Mouse (Mus musculus) stomach, embryonic 16.5 days (tissue): ENCODE results near the gene AI413582. TPM values are rescaled to one million over a fixed set of nuclear protein-coding genes. Genes with fewer than 3 reads are reported as not detected.
A peak's percentile ranks its signal among the peaks of the same experiment; 100 is the strongest.

ENCODE experiments used
- ATAC-seq: fragments of 200-750 bp; cut with Nextera tagmentation; 2 replicates; pipeline ENCODE4 v1.8.0; 2017; ENCODE audit warnings: moderate number of reproducible peaks, moderate TSS enrichment; ENCODE audit not compliant: insufficient read depth, low FRiP score
- H3K27ac ChIP-seq: fragments of 300-500 bp; sonication (generic); 2 replicates; pipeline ENCODE4 v1.5.1; 2014; ENCODE audit warnings: low read length
- H3K27me3 ChIP-seq: fragments of 300-500 bp; sonication (generic); 2 replicates; pipeline ENCODE4 v1.6.1; 2014; ENCODE audit warnings: low read length, control low read depth, mixed read lengths; ENCODE audit not compliant: control insufficient read depth, insufficient read depth
- H3K36me3 ChIP-seq: fragments of 300-500 bp; sonication (generic); 2 replicates; pipeline ENCODE4 v1.6.1; 2014; ENCODE audit warnings: low read length; ENCODE audit not compliant: control insufficient read depth, insufficient read depth
- H3K4me1 ChIP-seq: fragments of 300-500 bp; sonication (generic); 2 replicates; pipeline ENCODE4 v1.6.1; 2014; ENCODE audit warnings: low read length, control low read depth, mixed read lengths; ENCODE audit not compliant: control insufficient read depth, insufficient read depth
- H3K4me2 ChIP-seq: fragments of 300-500 bp; sonication (generic); 2 replicates; pipeline ENCODE4 v1.6.1; 2014; ENCODE audit warnings: low read depth, low read length, mixed read lengths
- H3K4me3 ChIP-seq: fragments of 300-500 bp; sonication (generic); replicated peaks from 2 replicates; pipeline ENCODE4 v1.5.1; 2014; ENCODE audit warnings: mild to moderate bottlenecking, low read length
- H3K9ac ChIP-seq: fragments of 300-500 bp; sonication (generic); 2 replicates; pipeline ENCODE4 v1.6.1; 2014; ENCODE audit warnings: low read length
- H3K9me3 ChIP-seq: fragments of 300-500 bp; sonication (generic); replicated peaks from 2 replicates; pipeline ENCODE4 v1.6.1; 2016; ENCODE audit warnings: low read length, control low read depth; ENCODE audit not compliant: control insufficient read depth
- WGBS: fragments of 180-500 bp; shearing (Covaris S2); extraction: QIAGEN DNeasy Blood & Tissue Kit; methylation state at CpG from one replicate; pipeline ENCODE4 v1.1.7; 2014; 5-methylcytosine and 5-hydroxymethylcytosine counted together
- polyA plus RNA-seq: library from polyadenylated mRNA; unstranded; fragments of >200 nt; fragmentation: Nextera tagmentation; extraction: Ambion mirVana; gene quantifications from 2 replicates; pipeline ENCODE4 v1.2.1, GENCODE M21; 2015

AI413582 gene
- polyA plus RNA-seq, 1 experiment from 2014 or later: 24.3 TPM

GRCm38 (mm10) chr17:27541984-27542383 is 23.6 kb downstream of the AI413582 start:
- no peaks in the 10 kb centered on the region for H3K36me3 ChIP-seq
- no peaks in the 10 kb centered on the region for H3K9me3 ChIP-seq
- no peak overlapping the region for H3K4me2 ChIP-seq
- no peak overlapping the region for H3K4me3 ChIP-seq
- no peak for ATAC-seq
- H3K27ac ChIP-seq: no peak overlapping the region
- no peaks in the 10 kb centered on the region for H3K4me1 ChIP-seq
- H3K27me3 ChIP-seq: no peaks in the 10 kb centered on the region
- 72% methylated on average over 3 of the region's 3 CpGs for WGBS
- H3K9ac ChIP-seq: no peak overlapping the region

DNA sequence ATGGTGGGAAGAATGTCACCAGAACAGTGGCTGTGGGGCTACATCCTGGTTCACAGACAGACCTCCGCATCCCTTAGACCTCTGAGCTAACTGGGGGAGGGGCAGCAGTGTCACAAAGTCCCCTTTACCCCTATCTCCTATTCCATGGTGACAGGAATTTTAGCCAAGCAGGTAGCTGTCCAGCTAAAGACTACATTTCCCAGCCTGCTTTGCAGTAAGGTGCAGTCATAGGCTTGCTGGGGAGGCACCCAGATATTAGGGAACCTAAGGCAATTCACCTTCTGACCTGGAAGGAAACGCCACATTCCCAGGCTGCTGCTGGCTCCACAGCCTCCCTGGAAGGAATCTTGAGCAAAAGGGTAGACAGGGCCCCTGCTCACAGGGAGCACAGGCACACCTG is 24.3 kb downstream of the AI413582 start:
- no peaks in the 10 kb centered on the region for H3K4me1 ChIP-seq
- H3K27ac ChIP-seq: no peak overlapping the region
- 64% methylated on average over 2 of the region's 2 CpGs for WGBS
- ATAC-seq: no peak
- no peaks in the 10 kb centered on the region for H3K9me3 ChIP-seq
- no peaks in the 10 kb centered on the region for H3K36me3 ChIP-seq
- no peaks in the 10 kb centered on the region for H3K27me3 ChIP-seq
- no peak overlapping the region for H3K9ac ChIP-seq
- H3K4me3 ChIP-seq: no peak overlapping the region
- H3K4me2 ChIP-seq: no peak overlapping the region

- no peaks in the 10 kb centered on the region for H3K36me3 ChIP-seq
- no peak overlapping the region for H3K4me3 ChIP-seq
- H3K9me3 ChIP-seq: no peaks in the 10 kb centered on the region
- H3K27me3 ChIP-seq: no peaks in the 10 kb centered on the region
- H3K27ac ChIP-seq: no peak overlapping the region
- 0 out of 2 replicates have a peak, but pooled peaks have one; percentile 40 for ATAC-seq
- no peak overlapping the region for H3K9ac ChIP-seq
- no peaks in the 10 kb centered on the region for H3K4me1 ChIP-seq
- H3K4me2 ChIP-seq: no peak overlapping the region
- 2% methylated on average over 10 of the region's 10 CpGs for WGBS
Observed at GRCm38 (mm10) chr17:27534718-27535117, 30.8 kb downstream of the AI413582 start.

DNA sequence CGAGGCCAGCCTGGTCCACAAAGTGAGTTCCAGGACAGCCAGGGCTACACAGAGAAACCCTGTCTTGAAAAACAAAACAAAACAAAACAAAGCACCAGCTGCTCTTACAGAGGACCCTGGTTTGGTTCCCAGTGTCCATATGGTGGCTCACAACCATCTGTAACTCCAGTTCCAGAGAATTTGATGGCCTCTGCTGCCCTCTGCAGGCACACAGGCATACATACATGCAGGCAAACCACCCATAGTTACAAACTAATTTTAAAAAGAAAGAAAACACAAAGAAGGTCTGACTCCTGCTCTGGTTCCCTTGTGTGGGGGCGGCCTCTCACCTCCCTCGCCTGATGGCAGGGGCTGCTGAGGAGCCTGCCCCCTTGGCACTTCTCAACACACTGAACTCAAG is 32.2 kb downstream of the AI413582 start:
- 89% methylated on average over 3 of the region's 3 CpGs for WGBS
- Histone ChIP-seq H3K36me3 (no peaks in the 10 kb centered on the region), H3K27me3 (no peaks in the 10 kb centered on the region), H3K4me2 (no peak overlapping the region), H3K9ac (no peak overlapping the region), H3K9me3 (no peaks in the 10 kb centered on the region), H3K4me1 (no peaks in the 10 kb centered on the region), H3K27ac (no peak overlapping the region), H3K4me3 (no peak overlapping the region)
- no peak for ATAC-seq

GRCm38 (mm10) chr17:27532095-27532494 is 33.5 kb downstream of the AI413582 start:
- H3K4me2 ChIP-seq: no peak overlapping the region
- no peaks in the 10 kb centered on the region for H3K4me1 ChIP-seq
- WGBS: 84% methylated on average over 8 of the region's 8 CpGs
- H3K27me3 ChIP-seq: no peaks in the 10 kb centered on the region
- no peak overlapping the region for H3K4me3 ChIP-seq
- no peaks in the 10 kb centered on the region for H3K9me3 ChIP-seq
- H3K9ac ChIP-seq: no peak overlapping the region
- no peak for ATAC-seq
- no peaks in the 10 kb centered on the region for H3K36me3 ChIP-seq
- H3K27ac ChIP-seq: no peak overlapping the region

- H3K27me3 ChIP-seq: no peaks in the 10 kb centered on the region
- no peaks in the 10 kb centered on the region for H3K36me3 ChIP-seq
- H3K27ac ChIP-seq: no peak overlapping the region
- no peak overlapping the region for H3K4me2 ChIP-seq
- ATAC-seq: no peak
- H3K4me1 ChIP-seq: no peaks in the 10 kb centered on the region
- H3K9ac ChIP-seq: no peak overlapping the region
- no peaks in the 10 kb centered on the region for H3K9me3 ChIP-seq
- no peak overlapping the region for H3K4me3 ChIP-seq
- 63% methylated on average over 5 of the region's 5 CpGs for WGBS
Observed at GRCm38 (mm10) chr17:27528767-27529166, 36.8 kb downstream of the AI413582 start.

DNA sequence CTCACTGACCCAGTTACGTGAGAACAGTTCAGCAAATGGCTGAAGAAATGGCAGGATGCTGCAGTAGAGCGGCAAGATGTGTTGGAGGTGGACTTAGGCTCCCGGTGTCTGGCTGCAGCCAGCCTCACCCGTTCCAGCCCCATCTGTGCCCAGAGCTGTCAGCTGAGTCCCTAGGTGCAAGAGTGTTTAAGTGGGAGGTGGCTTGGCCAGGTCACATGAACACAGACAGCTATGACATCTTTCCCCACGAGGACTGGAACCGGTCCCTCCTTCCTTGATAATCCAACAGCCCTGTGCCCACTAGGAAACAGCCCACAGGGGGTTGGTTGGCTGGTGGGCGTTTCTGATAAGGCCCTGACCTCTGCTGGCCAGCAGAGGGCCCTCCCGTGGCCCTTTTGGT is 37.5 kb downstream of the AI413582 start:
- ATAC-seq: no peak
- WGBS: 58% methylated on average over 8 of the region's 8 CpGs
- Histone ChIP-seq H3K27me3 (no peaks in the 10 kb centered on the region), H3K4me3 (no peak overlapping the region), H3K9me3 (no peaks in the 10 kb centered on the region), H3K9ac (no peak overlapping the region), H3K36me3 (no peaks in the 10 kb centered on the region), H3K27ac (no peak overlapping the region), H3K4me2 (no peak overlapping the region), H3K4me1 (no peaks in the 10 kb centered on the region)

DNA sequence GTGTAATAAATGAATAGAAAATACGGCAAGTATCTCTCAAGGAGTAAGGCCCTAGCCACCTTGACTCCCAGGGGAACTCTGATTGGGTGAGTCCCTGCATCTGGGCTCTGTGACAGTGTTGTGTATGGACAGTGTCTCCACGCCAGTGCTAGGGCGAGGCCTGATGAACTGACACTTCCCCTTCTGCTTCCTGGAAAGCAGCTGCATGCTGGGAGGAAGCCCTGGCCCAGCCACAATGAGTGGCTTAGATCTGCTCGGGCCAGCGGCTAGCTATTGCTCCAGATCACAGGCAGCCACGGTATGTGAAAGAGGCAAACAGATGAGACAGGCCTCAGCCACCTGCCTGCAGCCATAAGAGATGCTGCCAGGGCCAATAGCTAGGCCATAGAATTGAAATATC is 38.4 kb downstream of the AI413582 start:
- Histone ChIP-seq H3K9me3 (no peaks in the 10 kb centered on the region), H3K36me3 (no peaks in the 10 kb centered on the region), H3K27ac (no peak overlapping the region), H3K4me3 (no peak overlapping the region), H3K9ac (no peak overlapping the region), H3K27me3 (no peaks in the 10 kb centered on the region), H3K4me1 (no peaks in the 10 kb centered on the region), H3K4me2 (no peak overlapping the region)
- 64% methylated on average over 6 of the region's 6 CpGs for WGBS
- no peak for ATAC-seq

DNA sequence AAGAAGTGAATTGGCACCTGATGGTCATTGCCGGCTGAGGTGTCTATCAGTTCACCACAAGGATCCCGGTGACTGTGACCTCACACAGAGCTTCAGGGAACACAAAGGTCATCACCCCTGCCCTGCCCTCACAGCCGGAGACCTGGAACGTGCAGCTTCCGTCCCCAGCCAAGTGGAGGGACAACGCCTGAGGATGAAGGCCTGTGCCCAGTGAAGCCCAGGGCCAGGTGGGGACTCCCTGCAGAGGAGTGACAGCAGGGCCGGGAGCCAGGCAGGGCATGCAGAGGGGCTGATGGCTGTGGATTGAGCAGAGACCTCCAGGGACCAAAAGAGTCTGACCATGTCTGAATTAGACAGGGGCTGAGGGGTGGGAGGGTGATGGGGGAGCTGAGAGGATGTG is 42.4 kb downstream of the AI413582 start:
- ATAC-seq: no peak
- 62% methylated on average over 7 of the region's 7 CpGs for WGBS

DNA sequence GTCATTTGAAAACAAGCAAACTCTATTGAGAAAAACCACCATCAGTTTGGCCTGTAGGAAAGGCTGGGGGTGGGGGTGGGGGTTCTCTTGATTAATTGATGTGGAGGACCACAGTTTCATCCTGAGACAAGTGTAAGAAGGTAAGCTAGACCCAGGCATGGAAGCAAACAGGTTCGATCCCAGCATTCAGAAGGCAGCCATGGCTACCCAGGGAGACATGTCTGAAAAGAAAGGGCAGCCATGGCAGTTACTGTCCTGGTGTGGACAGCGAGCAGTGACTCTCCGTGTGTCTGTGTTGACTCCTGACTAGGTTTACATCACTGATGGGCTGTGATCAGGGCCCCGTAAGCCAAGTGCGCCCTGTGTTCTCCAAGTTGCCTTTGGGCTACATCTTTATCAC is 44.3 kb downstream of the AI413582 start, which contains the start of gene Grm4:
Gene Grm4 (minus strand): TSS at position 101 of the 400 bp plus-strand sequence.
- Histone ChIP-seq H3K9ac (no peak within 1 kb of the TSS), H3K4me2 (no peak within 1 kb of the TSS), H3K27me3 (peaks cover 34% of the 10 kb centered on the region), H3K27ac (no peak within 1 kb of the TSS), H3K9me3 (no peaks in the 10 kb centered on the region), H3K4me1 (no peaks in the 10 kb centered on the region), H3K36me3 (no peaks in the 10 kb centered on the region), H3K4me3 (no peak within 1 kb of the TSS)
- 70% methylated on average over 5 of the region's 5 CpGs for WGBS
- ATAC-seq: no peak

More for the DNA sequence above, 42.4 kb downstream of the AI413582 start:
- H3K36me3 ChIP-seq: no peaks in the 10 kb centered on the region
- no peak overlapping the region for H3K27ac ChIP-seq
- H3K9me3 ChIP-seq: no peaks in the 10 kb centered on the region
- no peak overlapping the region for H3K9ac ChIP-seq
- H3K4me2 ChIP-seq: no peak overlapping the region
- H3K4me1 ChIP-seq: no peaks in the 10 kb centered on the region
- peaks cover 20% of the 10 kb centered on the region for H3K27me3 ChIP-seq
- H3K4me3 ChIP-seq: no peak overlapping the region
